Mouse (Mus musculus) heart, postnatal 36 days (tissue): Measurements from ENCODE around the gene Fam222b. TPM values are rescaled to one million over a fixed set of nuclear protein-coding genes. Genes with fewer than 3 reads are reported as not detected.

ENCODE experiments used
- DNase-seq, 2 experiments: peaks; one replicate each; pipeline ENCODE4 v3.0.0; 2021 to 2022
- intact Hi-C: fragments of 180-260 bp; cut with DNase I; formaldehyde crosslinking; loops from one replicate; pipeline ENCODE4 v1.15.1; 2025
- total RNA-seq, 2 experiments: library from RNA; stranded (reverse); gene quantifications; 2 replicates each; pipeline ENCODE4 v1.2.3; 2021

Gene Fam222b
- total RNA-seq, 2 experiments from 2014 or later: 11.7 to 12.3 TPM

- intact Hi-C loops: no loop called here
- DNase-seq: no peak
Observed at GRCm38 (mm10) chr11:78086925-78087479, 7.5 kb upstream of the Fam222b start.

DNA sequence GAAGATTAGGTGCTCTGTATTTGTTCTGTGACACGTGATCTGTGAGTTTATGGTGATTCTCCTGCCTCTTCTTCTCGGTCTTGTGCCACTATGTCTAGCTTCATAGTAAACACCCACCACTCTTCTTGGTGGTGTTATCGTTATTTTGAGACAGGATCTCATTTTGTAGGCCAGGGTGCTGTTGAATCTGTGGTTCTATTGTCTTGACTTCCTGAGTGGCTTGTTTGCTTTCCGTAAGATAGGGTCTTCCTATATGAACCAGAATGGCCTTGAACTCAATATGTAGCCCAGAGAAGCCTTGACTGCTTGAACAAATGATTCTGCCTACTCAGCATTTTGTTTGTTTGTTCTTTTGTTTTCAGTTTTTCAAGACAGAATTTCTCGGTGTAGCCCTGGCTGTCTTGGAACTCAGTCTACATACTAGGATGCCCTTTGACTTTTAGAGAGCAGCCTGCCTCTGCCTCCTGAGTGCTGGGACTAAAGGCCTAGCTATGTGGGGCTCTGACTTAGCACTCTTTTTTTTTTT is 6.6 kb upstream of the Fam222b start:
- intact Hi-C loops: no loop called here
- DNase-seq: no peak

- intact Hi-C loops: no loop called here
Observed at GRCm38 (mm10) chr11:78094137-78094503, 340 bp upstream of the Fam222b start.

GRCm38 (mm10) chr11:78095144-78095516 is 670 bp downstream of the Fam222b start:
- no peak for DNase-seq
- intact Hi-C loops: no loop called here

More at GRCm38 (mm10) chr11:78094137-78094503, 340 bp upstream of the Fam222b start:
- DNase-seq: no peak

DNA sequence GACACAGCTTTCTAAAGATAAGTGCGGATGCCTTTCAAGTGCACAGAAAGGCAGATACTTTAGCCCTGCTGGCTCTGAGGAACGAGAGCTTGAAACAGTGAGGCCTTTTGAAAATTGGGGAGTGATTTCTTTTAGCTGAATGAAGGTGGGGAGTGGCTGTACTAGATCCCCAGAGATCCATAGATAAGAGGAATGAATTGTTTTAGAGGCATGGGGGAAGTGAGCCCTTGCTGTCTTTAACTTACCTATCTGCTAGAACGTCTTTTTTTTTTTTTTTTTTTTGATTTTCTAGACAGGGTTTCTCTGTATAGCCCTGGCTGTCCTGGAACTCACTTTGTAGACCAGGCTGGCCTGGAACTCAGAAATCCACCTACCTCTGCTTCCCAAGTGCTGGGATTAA is 2.6 kb downstream of the Fam222b start:
- DNase-seq: no peak
- intact Hi-C loops: no loop called here

GRCm38 (mm10) chr11:78100746-78101145 is 6.3 kb downstream of the Fam222b start:
- DNase-seq: no peak
- intact Hi-C loops: loop anchor here (5.0 kb wide), 2 partner anchors 37 to 57 kb away; no protein-coding TSS in a partner anchor

- intact Hi-C loops: loop anchor here (5.0 kb wide), 2 partner anchors 35 to 55 kb away; no protein-coding TSS in a partner anchor
- no peak for DNase-seq
Observed at GRCm38 (mm10) chr11:78102142-78102541, 7.7 kb downstream of the Fam222b start.

DNA sequence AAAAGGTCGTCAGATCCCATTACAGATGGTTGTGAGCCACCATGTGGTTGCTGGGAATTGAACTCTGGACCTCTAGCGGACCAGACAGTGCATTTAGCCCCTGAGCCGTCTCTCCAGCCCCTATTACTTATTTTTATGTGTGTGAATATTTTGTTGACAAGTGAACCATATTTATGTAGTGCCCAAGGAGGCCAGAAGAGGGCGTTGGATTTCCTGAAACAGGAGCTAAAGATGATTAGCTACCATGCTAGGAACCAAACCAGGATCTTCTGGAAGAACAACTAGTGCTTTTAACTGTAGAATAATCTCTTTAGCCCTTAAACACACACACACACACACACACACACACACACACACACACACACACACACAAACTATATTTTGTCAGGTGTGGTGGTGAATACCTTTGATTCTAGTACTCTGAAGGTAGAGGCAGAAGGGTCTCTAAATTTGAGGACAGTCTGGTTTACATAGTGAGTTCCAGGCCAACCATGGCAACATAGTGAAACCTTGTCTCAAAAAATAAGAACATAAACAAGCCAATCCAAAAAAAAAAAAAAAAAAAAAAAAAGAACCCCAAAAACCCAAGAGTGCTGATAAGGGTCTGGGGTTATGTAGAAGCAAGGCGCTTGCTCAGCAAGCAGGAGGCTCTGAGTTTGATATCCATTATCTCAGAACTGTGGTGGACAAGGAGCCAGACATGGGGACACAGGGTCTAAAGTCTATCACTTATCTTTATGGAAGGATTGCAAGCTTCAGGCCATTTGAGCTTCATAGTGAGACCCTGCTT is 8.7 kb downstream of the Fam222b start:
- DNase-seq: no peak
- intact Hi-C loops: loop anchor here (5.0 kb wide), 2 partner anchors 34 to 54 kb away; no protein-coding TSS in a partner anchor

GRCm38 (mm10) chr11:78104501-78104900 is 10.0 kb downstream of the Fam222b start:
- intact Hi-C loops: loop anchor here (1.0 to 5.0 kb wide), 3 partner anchors 10 to 53 kb away; no protein-coding TSS in a partner anchor
- no peak for DNase-seq

DNA sequence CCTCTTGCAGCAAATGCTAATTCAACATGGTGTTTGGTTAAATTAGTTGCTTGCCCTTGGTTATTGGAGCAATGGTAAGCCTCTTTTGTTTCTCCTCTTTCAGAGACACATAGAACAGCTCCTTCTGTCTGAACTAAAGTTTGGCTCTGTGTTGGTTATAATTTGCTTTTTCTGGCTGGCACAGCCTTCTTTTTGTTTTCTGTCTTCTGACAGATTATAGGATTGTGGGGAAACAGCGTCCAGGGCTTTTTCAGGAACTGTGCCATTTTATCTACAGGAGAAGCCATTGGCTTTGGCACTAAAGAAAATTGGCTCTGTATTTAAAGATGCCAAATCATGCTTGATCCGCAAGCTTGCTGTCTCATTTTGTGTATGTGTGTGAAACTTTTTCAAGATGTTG is 19.2 kb downstream of the Fam222b start:
- DNase-seq: no peak
- intact Hi-C loops: loop anchor here (1.0 kb wide), 1 partner anchor 9 kb away; no protein-coding TSS in a partner anchor

GRCm38 (mm10) chr11:78114676-78115366 is 20.4 kb downstream of the Fam222b start:
- no peak for DNase-seq
- intact Hi-C loops: loop anchor here (1.0 kb wide), 1 partner anchor 11 kb away; no protein-coding TSS in a partner anchor

- DNase-seq: peak; percentile 86 to 89
- intact Hi-C loops: no loop called here
Observed at GRCm38 (mm10) chr11:78115367-78116145, 21.1 kb downstream of the Fam222b start.

DNA sequence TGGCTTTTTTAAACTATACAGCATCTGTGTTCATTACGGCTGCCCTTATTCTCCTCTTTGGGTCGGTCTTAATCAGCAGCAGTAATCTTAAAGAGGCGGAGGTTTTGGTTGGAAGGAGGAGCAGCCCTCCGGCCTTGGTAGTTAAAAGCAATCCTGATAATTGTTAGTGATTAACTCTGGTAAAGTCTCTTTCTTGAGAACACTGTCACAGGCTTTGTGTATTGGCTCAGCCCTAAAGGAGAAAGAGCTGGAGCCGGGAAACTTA is 21.6 kb downstream of the Fam222b start:
- intact Hi-C loops: no loop called here
- no peak for DNase-seq

GRCm38 (mm10) chr11:78118467-78118866 is 24.0 kb downstream of the Fam222b start:
- intact Hi-C loops: no loop called here
- DNase-seq: no peak

- intact Hi-C loops: no loop called here
- DNase-seq: no peak
Observed at GRCm38 (mm10) chr11:78119898-78120297, 25.4 kb downstream of the Fam222b start.

GRCm38 (mm10) chr11:78121176-78121575 is 26.7 kb downstream of the Fam222b start:
- peak in 1 of 2 experiments; percentile 27 for DNase-seq
- intact Hi-C loops: no loop called here

- no peak for DNase-seq
- intact Hi-C loops: no loop called here
Observed at GRCm38 (mm10) chr11:78122815-78123214, 28.4 kb downstream of the Fam222b start.

DNA sequence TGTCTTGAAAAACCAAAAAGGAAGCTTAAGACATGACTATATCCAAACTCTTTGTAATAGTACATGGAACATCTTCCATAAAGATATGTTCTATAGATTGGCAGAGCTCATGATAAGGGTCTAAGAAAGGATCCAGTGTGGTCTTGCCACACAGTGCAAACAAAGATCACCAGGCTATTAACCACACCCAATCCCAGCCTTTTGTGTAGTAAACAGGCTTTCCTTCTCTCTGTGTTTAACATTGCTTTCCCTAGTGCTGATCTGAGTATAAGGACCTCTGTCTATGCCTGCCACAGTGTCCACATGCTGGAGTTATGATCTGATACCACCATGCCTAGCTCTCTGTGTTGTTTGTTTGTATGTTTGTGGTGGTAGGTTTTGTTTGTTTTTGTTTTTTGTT is 29.3 kb downstream of the Fam222b start:
- intact Hi-C loops: no loop called here
- DNase-seq: no peak

GRCm38 (mm10) chr11:78125691-78126090 is 31.2 kb downstream of the Fam222b start:
- intact Hi-C loops: no loop called here
- no peak for DNase-seq

- DNase-seq: no peak
- intact Hi-C loops: no loop called here
Observed at GRCm38 (mm10) chr11:78126739-78127138, 32.3 kb downstream of the Fam222b start.

GRCm38 (mm10) chr11:78129458-78129857 is 35.0 kb downstream of the Fam222b start:
- no peak for DNase-seq
- intact Hi-C loops: no loop called here
